Comparison of ENCODE assay signal across 8 mouse cellular contexts in the genomic region with DNA sequence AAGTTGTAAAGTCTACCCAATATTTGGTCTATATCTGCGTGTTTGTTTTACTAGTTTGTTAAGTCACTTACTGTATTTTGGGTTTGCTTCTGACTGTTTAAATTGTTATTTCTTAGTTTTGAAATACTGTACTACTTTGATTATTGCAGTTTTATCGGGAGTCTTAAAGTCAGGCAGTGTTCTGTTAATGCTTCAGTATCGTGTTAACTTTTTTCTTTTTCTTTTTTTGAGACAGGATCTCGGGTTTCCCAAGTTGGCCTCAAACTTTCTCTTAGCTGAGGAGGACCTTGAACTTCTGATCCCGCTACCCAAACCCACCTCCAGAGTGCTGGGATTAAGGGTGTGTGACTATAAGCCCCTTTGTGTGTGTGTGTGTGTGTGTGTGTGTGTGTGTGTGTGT. TPM values are rescaled to one million over a fixed set of nuclear protein-coding genes. Genes with fewer than 3 reads are reported as not detected.
A peak's percentile ranks its signal among the peaks of the same experiment; 100 is the strongest.
DNase-seq lines count a peak whose midpoint lies in the region; TF ChIP-seq lines count a peak whose summit lies in the region.

No protein-coding gene starts in this region.

- peak overlapping the region; percentile 88 for H3K4me3 ChIP-seq in left cerebral cortex, adult 2 months
- H3K4me3 ChIP-seq in brown adipose tissue, adult 24 weeks (ENCODE audit: insufficient read depth, low read depth, low read length) = peak overlapping the region; percentile 90
- peak overlapping the region; percentile 31 for H3K4me3 ChIP-seq in macrophage (ENCODE audit: inconsistent target)

- 0 out of 2 replicates have a peak, but pooled peaks cover 15% of the 10 kb centered on the region for H3K36me3 ChIP-seq in macrophage (ENCODE audit: inconsistent target)

- no peak for TF ChIP-seq CTCF in left cerebral cortex, adult 2 months (IDR thresholded peaks at IDR 0.05)

- peaks cover 6% of the 10 kb centered on the region for H3K4me1 ChIP-seq in brown adipose tissue, adult 24 weeks (ENCODE audit: control insufficient read depth, insufficient read depth, insufficient read length, low read length)

- peaks cover 92% of the 10 kb centered on the region for H3K79me2 ChIP-seq in macrophage (ENCODE audit: inconsistent target)

- no peak overlapping the region; the same call in 1 of the 2 replicates for H3K27ac ChIP-seq in left cerebral cortex, adult 2 months
- peak overlapping the region; percentile 86 for H3K27ac ChIP-seq in brown adipose tissue, adult 24 weeks (replicated peaks; ENCODE audit: low read depth, low read length)
- peak overlapping the region; percentile 24; the same call in 1 of the 2 replicates for H3K27ac ChIP-seq in macrophage

- no peak for DNase-seq in left cerebral cortex, adult 2 months (ENCODE audit: extremely low spot score in 1 of 2, low spot score in 2 of 2)
- no peak for DNase-seq in left cerebral cortex, postnatal 4 days
- peak; percentile 12 for DNase-seq in forelimb bud, embryonic 11.5 days (ENCODE audit: low read depth, low spot score)
- DNase-seq in right cerebral cortex, adult 2 months (ENCODE audit: low spot score in 2 of 2) = no peak
- DNase-seq in natural killer cell, adult 2 months (ENCODE audit: low spot score in 2 of 2) = no peak
- DNase-seq in left cerebral cortex, adult 11 months (ENCODE audit: low spot score) = no peak

- 10% methylated on average over 5 of the region's 5 CpGs for WGBS in macrophage (ENCODE audit: missing documents)

- intact Hi-C loops in left cerebral cortex, adult 2 months (cut with DNase I) = loop anchor here (1.0 to 5.0 kb wide), 2 partner anchors 36 to 104 kb away; a partner anchor contains a TSS
- intact Hi-C loops in left cerebral cortex, postnatal 4 days (cut with DNase I) = no loop called here

RNA-seq across cellular contexts. Expression of a gene that starts 35.4 kb away (rescaled TPM):
- total RNA-seq in left cerebral cortex, adult 2 months (2021) = 1 to 10 TPM; 4.2 to 4.6 TPM
- 1 to 10 TPM; 5.6 to 6.1 TPM for total RNA-seq in left cerebral cortex, postnatal 4 days (2021)
- polyA plus RNA-seq in brown adipose tissue, adult 24 weeks (2012; ENCODE audit: insufficient read depth, insufficient read length, missing spikeins) = 0.83 and 1.0 TPM in 2 replicates
- 10 to 100 TPM in 22 of 26 experiments, 1 to 10 TPM in 4; 3.9 to 19.6 (median 14.4) TPM for total RNA-seq in macrophage (2018; cell fraction: chromatin; rRNA removed)
- total RNA-seq in macrophage (2018; cell fraction: cytosol; rRNA removed) = 1 to 10 TPM in 23 of 26 experiments, under 1 TPM in 3; 0.76 to 3.3 (median 1.9) TPM
- 10 to 100 TPM in 16 of 26 experiments, 1 to 10 TPM in 10; 4.6 to 18.9 (median 11.4) TPM for total RNA-seq in macrophage (2018; cell fraction: nucleus; rRNA removed)
- 1.5 to 1.8 TPM (median 1.5 TPM) in 3 replicates for polyA plus RNA-seq in macrophage (2018)

Comparison
In these comparisons a context has a peak if more than half of its experiments do, and no peak if none do; other contexts are left out.
1. H3K4me3 ChIP-seq: peak in every context shown above with its lines; median percentile 90 in brown adipose tissue, adult 24 weeks; 88 in left cerebral cortex, adult 2 months; 31 in macrophage.